ENCODE assay signal across 8 mouse cellular contexts in the genomic region with DNA sequence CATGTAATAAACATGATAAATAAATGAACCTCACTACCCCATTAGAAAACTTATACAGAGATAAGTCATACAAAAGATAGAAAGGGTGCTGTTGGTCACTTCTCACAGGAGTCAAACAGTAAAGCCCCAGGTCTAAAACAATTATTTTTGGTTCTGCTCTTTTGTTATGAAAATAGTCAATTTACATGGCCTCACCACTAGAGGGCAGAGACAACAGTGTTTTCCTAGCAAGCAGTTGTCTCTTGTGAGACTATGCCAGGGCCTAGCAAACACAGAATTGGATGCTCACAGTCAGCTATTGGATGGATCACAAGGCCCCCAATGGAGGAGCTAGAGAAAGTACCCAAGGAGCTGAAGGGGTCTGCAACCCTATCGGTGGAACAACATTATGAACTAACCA.
A peak's percentile ranks its signal among the peaks of the same experiment; 100 is the strongest.
DNase-seq lines count a peak whose midpoint lies in the region; ATAC-seq and TF ChIP-seq lines count a peak whose summit lies in the region.
"Not testable (repeated sequence)": the region's sequence is repeated elsewhere in the genome, so short reads cannot be mapped to it uniquely, and the experiment has no call there.

No protein-coding gene starts in this region.

- H3K27ac ChIP-seq in forebrain, postnatal 0 days (ENCODE audit: low read depth, low read length); stomach, postnatal 0 days (replicated peaks): not testable (repeated sequence)

- H3K4me1 ChIP-seq in E14TG2a.4 (replicated peaks; ENCODE audit: low read depth, low read length); forebrain, postnatal 0 days (ENCODE audit: insufficient read depth); stomach, postnatal 0 days (replicated peaks; ENCODE audit: control insufficient read depth, insufficient read depth): not testable (repeated sequence)

- TF ChIP-seq CTCF in E14TG2a.4 (conservative IDR thresholded peaks at IDR 0.05; ENCODE audit: low read length): peak; percentile 27
- TF ChIP-seq CTCF in forebrain, postnatal 0 days (IDR thresholded peaks at IDR 0.05; ENCODE audit: low read depth): peak; percentile 35
- peak; percentile 62 for TF ChIP-seq CTCF in stomach, postnatal 0 days (IDR thresholded peaks at IDR 0.05; ENCODE audit: low read depth)

- not testable (repeated sequence) for ATAC-seq in forebrain, postnatal 0 days; stomach, postnatal 0 days (ENCODE audit: low FRiP score, low TSS enrichment)

- not testable (repeated sequence) for H3K36me3 ChIP-seq in E14TG2a.4 (ENCODE audit: insufficient read depth, low read length); forebrain, postnatal 0 days (ENCODE audit: insufficient read depth); stomach, postnatal 0 days (ENCODE audit: control insufficient read depth, insufficient read depth, low read length)

- WGBS in forebrain, postnatal 0 days: 73% methylated on average over 1 of the region's 1 CpGs
- WGBS in stomach, postnatal 0 days: 31% methylated on average over 1 of the region's 1 CpGs

- DNase-seq in WW6 (ENCODE audit: low read depth, low spot score): peak; percentile 0
- peak; percentile 59 for DNase-seq in embryo, embryonic 10 days (ENCODE audit: low spot score)
- DNase-seq in forebrain, postnatal 0 days: peak; percentile 9
- peak; percentile 3 for DNase-seq in induced T-regulatory cell, adult 2 months (ENCODE audit: low read depth)
- peak; percentile 0 for DNase-seq in left cerebral cortex, adult 11 months (ENCODE audit: low spot score)
- peak; percentile 10 for DNase-seq in mesoderm, embryonic 11.5 days (ENCODE audit: low read depth, low spot score)
- DNase-seq in stomach, postnatal 0 days (ENCODE audit: low spot score): not testable (repeated sequence)

- H3K4me3 ChIP-seq in E14TG2a.4 (replicated peaks; ENCODE audit: low read length); forebrain, postnatal 0 days (ENCODE audit: low read depth, low read length); stomach, postnatal 0 days (ENCODE audit: low read depth, low read length): not testable (repeated sequence)

- not testable (repeated sequence) for H3K4me2 ChIP-seq in forebrain, postnatal 0 days (ENCODE audit: low read depth); stomach, postnatal 0 days (replicated peaks; ENCODE audit: low read depth)

- not testable (repeated sequence) for H3K9ac ChIP-seq in forebrain, postnatal 0 days; stomach, postnatal 0 days (ENCODE audit: low read length)

- TF ChIP-seq EP300 in stomach, postnatal 0 days (optimal IDR thresholded peaks at IDR 0.05): not testable (repeated sequence)

- not testable (repeated sequence) for H3K27me3 ChIP-seq in E14TG2a.4 (ENCODE audit: insufficient read depth, low read length); forebrain, postnatal 0 days (ENCODE audit: insufficient read depth, low read length); stomach, postnatal 0 days (ENCODE audit: control insufficient read depth, insufficient read depth, low read length)

- not testable (repeated sequence) for H3K9me3 ChIP-seq in E14TG2a.4 (ENCODE audit: low read length); forebrain, postnatal 0 days (ENCODE audit: low read length); stomach, postnatal 0 days (ENCODE audit: control insufficient read depth, low read length)
